Mouse (Mus musculus): ENCODE results near the gene Hsbp1.

The Hsbp1 gene

DNA sequence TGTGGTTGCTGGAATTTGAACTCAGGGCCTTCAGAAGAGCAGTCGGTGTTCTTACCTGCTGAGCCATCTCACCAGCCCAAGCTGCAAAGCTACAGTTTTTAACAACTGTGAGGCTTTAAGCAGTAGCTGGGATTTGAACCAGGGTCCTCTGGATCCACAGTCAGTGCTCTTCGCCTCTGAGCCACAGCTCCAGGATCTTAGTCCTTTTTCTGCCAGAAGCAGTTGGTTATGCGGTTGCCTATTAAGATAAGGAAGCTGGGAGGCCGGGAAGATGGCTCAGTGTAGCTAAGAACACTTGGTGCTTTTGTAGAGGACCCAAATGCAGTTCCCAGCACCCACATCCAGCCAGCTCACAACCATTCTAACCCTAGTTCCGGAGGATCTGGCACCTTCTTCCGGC, 42.7 kb downstream of the Hsbp1 start:
- DNase-seq (ENCODE audit: low spot score in 2 of 2), result no peak

GRCm38 (mm10) chr8:119394097-119394496, 49.8 kb downstream of the Hsbp1 start:
- no peak for DNase-seq (ENCODE audit: low spot score in 2 of 2)

DNA sequence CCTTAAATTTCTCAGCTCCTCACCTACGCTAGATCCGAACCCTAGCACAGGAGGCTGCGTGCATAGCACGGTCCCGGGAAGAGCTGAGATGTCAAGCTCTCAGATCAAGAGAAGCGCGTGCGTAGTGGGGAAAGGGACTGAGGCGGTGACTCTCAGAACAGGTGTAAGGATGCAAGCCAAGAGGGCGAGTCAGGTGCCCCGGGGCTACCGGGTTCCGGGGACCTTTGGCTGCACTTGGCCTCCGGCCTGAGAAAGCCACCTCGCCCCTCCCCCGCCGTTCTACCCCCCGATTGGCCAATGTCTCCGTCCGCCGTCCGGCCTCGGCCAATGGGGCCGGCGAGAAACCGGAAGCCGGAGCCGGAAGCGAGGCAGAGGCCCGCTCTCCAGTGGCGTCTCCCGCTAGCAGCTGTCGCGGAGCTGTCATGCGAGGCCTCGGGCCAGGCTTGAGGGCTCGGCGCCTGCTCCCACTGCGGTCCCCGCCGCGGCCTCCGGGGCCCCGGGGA, 50.3 kb downstream of the Hsbp1 start, which contains the start of gene Mlycd:
Gene Mlycd, plus strand, starts transcription at position 355 of the 503 bp plus-strand sequence.
- DNase-seq (ENCODE audit: low spot score in 2 of 2), result peak; percentile 91 to 93

GRCm38 (mm10) chr8:119395072-119395950, 51.0 kb downstream of the Hsbp1 start:
- DNase-seq (ENCODE audit: low spot score in 2 of 2), result no peak
